Mouse (Mus musculus) adrenal gland, postnatal 0 days (tissue): ENCODE results near the gene 2610028H24Rik. TPM values are rescaled to one million over a fixed set of nuclear protein-coding genes. Genes with fewer than 3 reads are reported as not detected.

Experiments
- polyA plus RNA-seq: library from polyadenylated mRNA; unstranded; fragments of >200 nt; fragmentation: Nextera tagmentation; extraction: Ambion mirVana; gene quantifications from 2 replicates; pipeline ENCODE4 v1.2.1, GENCODE M21; 2015

Gene 2610028H24Rik
- not detected in 2 replicates for polyA plus RNA-seq

GRCm38 (mm10) chr10:76448851-76449250, at the start of gene 2610028H24Rik:
TSS of gene 2610028H24Rik (plus strand) at chr10:76449081.

GRCm38 (mm10) chr10:76440281-76440680, 8.6 kb upstream of the 2610028H24Rik start, which contains the start of gene AC141477.1:
TSS of gene AC141477.1 (minus strand) at chr10:76440444.

GRCm38 (mm10) chr10:76442178-76443088, 6.4 kb upstream of the 2610028H24Rik start, which contains the start of gene Pcnt:
TSS of gene Pcnt (minus strand) at chr10:76442786.

GRCm38 (mm10) chr10:76468203-76469162, 19.6 kb downstream of the 2610028H24Rik start, which contains the start of the genes Mcm3ap and Ybey:
TSS of gene Mcm3ap (plus strand) at chr10:76468927.
TSS of gene Ybey (minus strand) at chr10:76469114.

Other genes with a start within 250 kb of the 2610028H24Rik start
- gene Prmt2, start 211.2 kb upstream of the 2610028H24Rik start, polyA plus RNA-seq, result 35.6 and 48.4 TPM in 2 replicates
- gene S100b, start 195.2 kb upstream of the 2610028H24Rik start, polyA plus RNA-seq, result 4.5 and 6.1 TPM in 2 replicates
- gene Dip2a, start 103.8 kb upstream of the 2610028H24Rik start, polyA plus RNA-seq, result 6.9 and 8.5 TPM in 2 replicates
- 2.8 TPM in 1 of 2 replicates, not detected in the other for gene AC141477.1, start 8.6 kb upstream of the 2610028H24Rik start, polyA plus RNA-seq
- 4.5 and 6.9 TPM in 2 replicates for gene Pcnt, start 6.3 kb upstream of the 2610028H24Rik start, polyA plus RNA-seq
- gene Mcm3ap, start 19.8 kb downstream of the 2610028H24Rik start, polyA plus RNA-seq, result 31.9 and 38.5 TPM in 2 replicates
- gene Ybey, start 20.0 kb downstream of the 2610028H24Rik start, polyA plus RNA-seq, result 6.7 and 6.8 TPM in 2 replicates
- 9.2 and 10.3 TPM in 2 replicates for gene Lss, start 82.5 kb downstream of the 2610028H24Rik start, polyA plus RNA-seq
- not detected in 2 replicates for gene Spatc1l, start 113.2 kb downstream of the 2610028H24Rik start, polyA plus RNA-seq
- gene Ftcd, start 126.6 kb downstream of the 2610028H24Rik start, polyA plus RNA-seq, result 4.3 and 5.1 TPM in 2 replicates
- gene Col6a2, start 174.5 kb downstream of the 2610028H24Rik start, polyA plus RNA-seq, result 110 and 161 TPM in 2 replicates